Mouse (Mus musculus) CH12.LX (cell line): ENCODE data around the gene Phip. TPM values are rescaled to one million over a fixed set of nuclear protein-coding genes. Genes with fewer than 3 reads are reported as not detected.

Experiments used
- DNase-seq: peaks from one replicate; pipeline ENCODE4 v3.0.0-alpha.2; 2013; ENCODE audit errors: extremely low read depth
- H3K27ac ChIP-seq: 2 replicates; pipeline ENCODE4 v1.5.1; 2012; ENCODE audit warnings: low read depth, mild to moderate bottlenecking, control low read depth, moderate library complexity; ENCODE audit not compliant: insufficient read depth
- H3K27me3 ChIP-seq: replicated peaks from 2 replicates; pipeline ENCODE3; 2012; ENCODE audit warnings: inconsistent platforms
- H3K36me3 ChIP-seq, 2 experiments: replicated peaks in 1 of 2; 2 replicates each; pipeline versions ENCODE3 to v1.6.1; 2012; ENCODE audit warnings: inconsistent platforms in 1 of 2, low read length in 1 of 2, mild to moderate bottlenecking in 1 of 2, mixed read lengths in 1 of 2, moderate library complexity in 1 of 2; ENCODE audit not compliant: control insufficient read depth in 1 of 2, insufficient read depth in 1 of 2
- H3K4me1 ChIP-seq, 2 experiments: 2 replicates each; pipeline ENCODE4 v1.6.1; 2012; ENCODE audit warnings: inconsistent platforms in 1 of 2, moderate library complexity in 1 of 2; ENCODE audit not compliant: insufficient read depth in 2 of 2, control insufficient read depth in 1 of 2
- H3K4me2 ChIP-seq: 2 replicates; pipeline ENCODE4 v1.6.1; 2012; ENCODE audit warnings: low read depth, mild to moderate bottlenecking, control low read depth; ENCODE audit not compliant: poor library complexity, insufficient read depth, severe bottlenecking
- H3K4me3 ChIP-seq, 3 experiments: fragments of 150-350 bp in 1 of 3; sonication (generic) in 1 of 3; replicated peaks in 1 of 3; 2 replicates each; pipeline versions ENCODE3 to v1.5.1; 2011 to 2012; ENCODE audit warnings: low read depth in 2 of 3, low read length in 2 of 3, mild to moderate bottlenecking in 2 of 3, moderate library complexity in 2 of 3, control low read depth in 1 of 3, improper control_type of control experiment in 1 of 3, inconsistent platforms in 1 of 3, mixed read lengths in 1 of 3; ENCODE audit not compliant: poor library complexity in 1 of 3
- H3K79me2 ChIP-seq: replicated peaks from 2 replicates; pipeline ENCODE4 v1.6.1; 2012; ENCODE audit warnings: mild to moderate bottlenecking, moderate library complexity; ENCODE audit not compliant: control insufficient read depth, poor library complexity, insufficient read depth, severe bottlenecking; ENCODE audit errors: extremely low read depth
- H3K9ac ChIP-seq: 2 replicates; pipeline ENCODE4 v1.6.1; 2012; ENCODE audit warnings: low read depth, mild to moderate bottlenecking, control low read depth, moderate library complexity; ENCODE audit not compliant: insufficient read depth
- H3K9me3 ChIP-seq: replicated peaks from 2 replicates; pipeline ENCODE3; 2012; ENCODE audit warnings: low read length, inconsistent platforms, mixed read lengths
- CHD1 ChIP-seq: IDR thresholded peaks from 2 replicates; pipeline ENCODE4 v1.6.1; 2012; ENCODE audit warnings: low read depth, low read length, improper control_type of control experiment, inconsistent platforms
- CTCF ChIP-seq, 2 experiments: IDR thresholded peaks in 1 of 2; conservative IDR thresholded peaks in 1 of 2; 2 replicates each; pipeline ENCODE4 v1.5.1; 2011 to 2012; ENCODE audit warnings: low read depth in 2 of 2, low read length in 2 of 2, improper control_type of control experiment in 1 of 2, inconsistent platforms in 1 of 2, mild to moderate bottlenecking in 1 of 2, moderate library complexity in 1 of 2
- ELF1 ChIP-seq: IDR thresholded peaks from 2 replicates; pipeline ENCODE4 v1.6.1; 2014; ENCODE audit warnings: low read depth, mild to moderate bottlenecking, inconsistent platforms, low read length, improper control_type of control experiment
- EP300 ChIP-seq: IDR thresholded peaks from 2 replicates; pipeline ENCODE4 v1.6.1; 2011; ENCODE audit warnings: low read length, improper control_type of control experiment
- ETS1 ChIP-seq: conservative IDR thresholded peaks from 2 replicates; pipeline ENCODE4 v1.6.1; 2012; ENCODE audit warnings: low read depth, mild to moderate bottlenecking, inconsistent platforms, low read length, improper control_type of control experiment, moderate library complexity
- GABPA ChIP-seq: IDR thresholded peaks from 2 replicates; pipeline ENCODE4 v1.6.1; 2012; ENCODE audit warnings: low read depth, low read length, improper control_type of control experiment, inconsistent platforms; ENCODE audit not compliant: insufficient replicate concordance
- JUND ChIP-seq: conservative IDR thresholded peaks from 2 replicates; pipeline ENCODE4 v1.6.1; 2011; ENCODE audit warnings: low read depth, low read length, improper control_type of control experiment
- MAFK ChIP-seq: IDR thresholded peaks from 2 replicates; pipeline ENCODE4 v1.6.1; 2011; ENCODE audit warnings: low read length, improper control_type of control experiment; ENCODE audit not compliant: insufficient replicate concordance
- MAX ChIP-seq: IDR thresholded peaks from 2 replicates; pipeline ENCODE4 v1.6.1; 2011; ENCODE audit warnings: low read length, improper control_type of control experiment
- MEF2A ChIP-seq: IDR thresholded peaks from 2 replicates; pipeline ENCODE4 v1.6.1; 2014; ENCODE audit warnings: low read depth, mild to moderate bottlenecking, inconsistent platforms, low read length, improper control_type of control experiment, borderline replicate concordance
- MYC ChIP-seq: IDR thresholded peaks from 2 replicates; pipeline ENCODE4 v1.6.1; 2011; ENCODE audit warnings: low read depth, mild to moderate bottlenecking, improper control_type of control experiment, low read length
- NELFE ChIP-seq: IDR thresholded peaks from 2 replicates; pipeline ENCODE4 v1.6.1; 2011; ENCODE audit warnings: low read depth, low read length, improper control_type of control experiment
- NRF1 ChIP-seq: IDR thresholded peaks from 2 replicates; pipeline ENCODE4 v1.6.1; 2014; ENCODE audit warnings: low read depth, mild to moderate bottlenecking, inconsistent platforms, low read length, improper control_type of control experiment, moderate library complexity
- POLR2A ChIP-seq: IDR thresholded peaks from 2 replicates; pipeline ENCODE4 v1.6.1; 2011; ENCODE audit warnings: low read depth, mild to moderate bottlenecking, improper control_type of control experiment, low read length
- POLR2AphosphoS2 ChIP-seq: IDR thresholded peaks from 2 replicates; pipeline ENCODE4 v1.6.1; 2011; ENCODE audit warnings: low read depth, low read length, improper control_type of control experiment
- RAD21 ChIP-seq: IDR thresholded peaks from 2 replicates; pipeline ENCODE4 v1.6.1; 2011; ENCODE audit warnings: low read depth, mild to moderate bottlenecking, low read length, improper control_type of control experiment, moderate library complexity
- UBTF ChIP-seq: IDR thresholded peaks from 2 replicates; pipeline ENCODE4 v1.6.1; 2012; ENCODE audit warnings: low read depth, mild to moderate bottlenecking, inconsistent platforms, low read length, improper control_type of control experiment, moderate library complexity
- USF2 ChIP-seq: conservative IDR thresholded peaks from 2 replicates; pipeline ENCODE4 v1.6.1; 2011; ENCODE audit warnings: low read depth, low read length, improper control_type of control experiment
- ZMIZ1 ChIP-seq: IDR thresholded peaks from 2 replicates; pipeline ENCODE4 v1.6.1; 2012; ENCODE audit warnings: low read depth, mild to moderate bottlenecking, inconsistent platforms, low read length, improper control_type of control experiment
- ZNF384 ChIP-seq: IDR thresholded peaks from 2 replicates; pipeline ENCODE4 v1.6.1; 2012; ENCODE audit warnings: low read depth, low read length, improper control_type of control experiment, inconsistent platforms
- dilution Hi-C: fragments of 300-500 bp; cut with MboI; formaldehyde crosslinking; loops from 2 replicates; pipeline ENCODE4 v1.14.3; 2020; ENCODE audit warnings: low sequenced_read_pairs; ENCODE audit not compliant: extremely low pct_unique_long_range_greater_than_20kb, extremely low pct_ligation_motif_present
- in situ Hi-C: fragments of 300-500 bp; cut with MboI; formaldehyde crosslinking; loops from 3 replicates; pipeline ENCODE4 v1.14.3; 2019; ENCODE audit warnings: low sequenced_read_pairs, low pct_ligation_motif_present, low pct_unique_long_range_greater_than_20kb, mixed read lengths
- polyA plus RNA-seq: library from polyadenylated mRNA; unstranded; fragments of >175 nt; gene quantifications from 2 replicates; pipeline ENCODE4 v1.2.1, GENCODE M21; 2012; ENCODE audit warnings: low read depth; ENCODE audit not compliant: insufficient read length
- total RNA-seq, 2 experiments: library from RNA; depleted of rRNA; stranded (reverse); fragments of 300-350 nt in 1 of 2; fragments of >200 nt in 1 of 2; gene quantifications; 2 replicates each; pipeline ENCODE4 v1.2.3; 2012 to 2014

Phip gene
- total and polyA plus RNA-seq, 3 experiments, result 24.1 to 29.8 (median 28.8) TPM

- peaks cover 36 to 75% of the 10 kb centered on the region in 2 experiments for H3K36me3 ChIP-seq
- no peak overlapping the region for H3K27ac ChIP-seq
- TF ChIP-seq JUND, result no peak
- TF ChIP-seq MEF2A, result no peak
- TF ChIP-seq ETS1, result no peak
- TF ChIP-seq POLR2A, result no peak
- TF ChIP-seq, all 38 proteins: peak for 0
- Histone ChIP-seq H3K9me3 (no peaks in the 10 kb centered on the region), H3K27me3 (no peaks in the 10 kb centered on the region), H3K4me1 (no peaks in the 10 kb centered on the region), H3K79me2 (no peaks in the 10 kb centered on the region), H3K9ac (no peak overlapping the region), H3K4me2 (no peak overlapping the region), H3K4me3 (no peak overlapping the region)
- dilution Hi-C loops (no loop called here), in situ Hi-C loops (no loop called here)
- peak; percentile 9 for DNase-seq
Observed at GRCm38 (mm10) chr9:82884177-82884576, 91.1 kb downstream of the Phip start.

GRCm38 (mm10) chr9:82877078-82877477 is 98.2 kb downstream of the Phip start:
- Histone ChIP-seq H3K36me3 (peaks cover 45 to 82% of the 10 kb centered on the region in 2 experiments), H3K79me2 (0 out of 2 replicates have a peak, but pooled peaks cover 3% of the 10 kb centered on the region), H3K27ac (no peak overlapping the region), H3K4me1 (peaks cover 0 to under 1% of the 10 kb centered on the region in 2 experiments; a peak in 1 of 4 replicates), H3K4me3 (no peak overlapping the region), H3K4me2 (no peak overlapping the region), H3K9me3 (no peaks in the 10 kb centered on the region), H3K9ac (no peak overlapping the region), H3K27me3 (no peaks in the 10 kb centered on the region)
- TF ChIP-seq USF2 (no peak), MAFK (no peak), CHD1 (no peak), ZMIZ1 (no peak), GABPA (no peak)
- in situ Hi-C loops (no loop called here), dilution Hi-C loops (no loop called here)
- no peak for DNase-seq

GRCm38 (mm10) chr9:82867698-82868097 is 107.6 kb downstream of the Phip start:
- Histone ChIP-seq H3K4me1 (peaks cover 0 to 9% of the 10 kb centered on the region in 2 experiments; a peak in 2 of 4 replicates), H3K36me3 (peaks cover 21 to 53% of the 10 kb centered on the region in 2 experiments), H3K9me3 (no peaks in the 10 kb centered on the region), H3K27me3 (no peaks in the 10 kb centered on the region), H3K79me2 (no peaks in the 10 kb centered on the region; the same call in 1 of the 2 replicates), H3K27ac (no peak overlapping the region), H3K9ac (no peak overlapping the region), H3K4me2 (no peak overlapping the region), H3K4me3 (no peak overlapping the region)
- dilution Hi-C loops, result no loop called here
- no peak for TF ChIP-seq NRF1
- no peak for TF ChIP-seq MAFK
- TF ChIP-seq CTCF (conservative IDR thresholded peaks at IDR 0.05 in 1 of 2, IDR thresholded peaks at IDR 0.05 in 1 of 2; ENCODE audit: low read depth in 2 of 2, low read length in 2 of 2), result no peak
- no peak for TF ChIP-seq EP300
- no peak for TF ChIP-seq MAX
- TF ChIP-seq ZNF384, result no peak
- TF ChIP-seq NELFE, result no peak
- TF ChIP-seq UBTF, result no peak
- no peak for TF ChIP-seq POLR2AphosphoS2
- TF ChIP-seq RAD21, result no peak
- TF ChIP-seq ELF1, result no peak
- TF ChIP-seq USF2, result no peak
- no peak for TF ChIP-seq MYC
- in situ Hi-C loops, result loop anchor here (25.0 kb wide), 1 partner anchor 745 kb away; no protein-coding TSS in a partner anchor
- DNase-seq, result no peak
